Mouse (Mus musculus) hindbrain, embryonic 13.5 days (tissue): ENCODE data around the gene Nbas. TPM values are rescaled to one million over a fixed set of nuclear protein-coding genes. Genes with fewer than 3 reads are reported as not detected.

Experiments
- ATAC-seq: fragments of 200-750 bp; cut with Nextera tagmentation; 2 replicates; pipeline ENCODE4 v1.8.0; 2017; ENCODE audit warnings: moderate TSS enrichment; ENCODE audit not compliant: low FRiP score
- H3K27ac ChIP-seq: fragments of 300-500 bp; sonication (generic); 2 replicates; pipeline ENCODE4 v1.5.1; 2015; ENCODE audit warnings: inconsistent platforms, mild to moderate bottlenecking, moderate library complexity
- H3K27me3 ChIP-seq: fragments of 300-500 bp; sonication (generic); 2 replicates; pipeline ENCODE4 v1.6.1; 2015; ENCODE audit warnings: mild to moderate bottlenecking, inconsistent platforms
- H3K36me3 ChIP-seq: fragments of 300-500 bp; sonication (generic); 2 replicates; pipeline ENCODE4 v1.6.1; 2015; ENCODE audit warnings: mild to moderate bottlenecking, inconsistent platforms
- H3K4me1 ChIP-seq: fragments of 300-500 bp; sonication (generic); replicated peaks from 2 replicates; pipeline ENCODE4 v1.6.1; 2015; ENCODE audit warnings: inconsistent platforms
- H3K4me2 ChIP-seq: fragments of 300-500 bp; sonication (generic); 2 replicates; pipeline ENCODE4 v1.6.1; 2015; ENCODE audit warnings: inconsistent platforms, mild to moderate bottlenecking, moderate library complexity
- H3K4me3 ChIP-seq: fragments of 300-500 bp; sonication (generic); 2 replicates; pipeline ENCODE4 v1.5.1; 2015; ENCODE audit warnings: mild to moderate bottlenecking, inconsistent platforms
- H3K9ac ChIP-seq: fragments of 300-500 bp; sonication (generic); 2 replicates; pipeline ENCODE4 v1.6.1; 2015; ENCODE audit warnings: mild to moderate bottlenecking, inconsistent platforms
- H3K9me3 ChIP-seq: fragments of 300-500 bp; sonication (generic); 2 replicates; pipeline ENCODE4 v1.6.1; 2016; ENCODE audit warnings: inconsistent platforms
- WGBS: fragments of 180-500 bp; shearing (Covaris S2); methylation state at CpG from one replicate; pipeline ENCODE4 v1.1.7; 2015; 5-methylcytosine and 5-hydroxymethylcytosine counted together
- polyA plus RNA-seq: library from polyadenylated mRNA; unstranded; fragments of >200 nt; fragmentation: Nextera tagmentation; extraction: Ambion mirVana; gene quantifications from 2 replicates; pipeline ENCODE4 v1.2.1, GENCODE M21; 2015

The Nbas gene
- polyA plus RNA-seq, 1 experiment from 2014 or later = 15.3 TPM

GRCm38 (mm10) chr12:13607021-13607420, 338.1 kb downstream of the Nbas start:
- H3K9ac ChIP-seq = no peak overlapping the region
- no peak overlapping the region for H3K4me3 ChIP-seq
- H3K27me3 ChIP-seq = no peaks in the 10 kb centered on the region
- no peak overlapping the region for H3K4me2 ChIP-seq
- no peak overlapping the region for H3K27ac ChIP-seq
- no peak for ATAC-seq
- no peaks in the 10 kb centered on the region for H3K36me3 ChIP-seq
- H3K9me3 ChIP-seq = no peaks in the 10 kb centered on the region
- 79% methylated on average over 2 of the region's 2 CpGs for WGBS
- H3K4me1 ChIP-seq = peaks cover 5% of the 10 kb centered on the region; the same call in 1 of the 2 replicates

GRCm38 (mm10) chr12:13609027-13609426, 340.1 kb downstream of the Nbas start:
- no peaks in the 10 kb centered on the region for H3K27me3 ChIP-seq
- H3K4me2 ChIP-seq = no peak overlapping the region
- no peaks in the 10 kb centered on the region for H3K36me3 ChIP-seq
- no peaks in the 10 kb centered on the region for H3K9me3 ChIP-seq
- H3K27ac ChIP-seq = no peak overlapping the region
- no peak overlapping the region for H3K9ac ChIP-seq
- H3K4me1 ChIP-seq = peaks cover 14% of the 10 kb centered on the region; the same call in 1 of the 2 replicates
- WGBS = 76% methylated on average over 11 of the region's 11 CpGs
- ATAC-seq = no peak
- H3K4me3 ChIP-seq = no peak overlapping the region

- Histone ChIP-seq H3K4me1 (peaks cover 14% of the 10 kb centered on the region; the same call in 1 of the 2 replicates), H3K4me2 (no peak overlapping the region), H3K9ac (no peak overlapping the region), H3K27me3 (no peaks in the 10 kb centered on the region), H3K36me3 (no peaks in the 10 kb centered on the region), H3K27ac (no peak overlapping the region), H3K4me3 (no peak overlapping the region), H3K9me3 (no peaks in the 10 kb centered on the region)
- no peak for ATAC-seq
- 9% methylated on average over 2 of the region's 2 CpGs for WGBS
Measured at GRCm38 (mm10) chr12:13613041-13613440, 344.1 kb downstream of the Nbas start.

- Histone ChIP-seq H3K36me3 (no peaks in the 10 kb centered on the region), H3K27ac (no peak overlapping the region), H3K9ac (no peak overlapping the region), H3K4me1 (peaks cover 9% of the 10 kb centered on the region; the same call in 1 of the 2 replicates), H3K27me3 (no peaks in the 10 kb centered on the region), H3K4me3 (no peak overlapping the region), H3K4me2 (no peak overlapping the region), H3K9me3 (no peaks in the 10 kb centered on the region)
- ATAC-seq = no peak
- WGBS = 76% methylated on average over 7 of the region's 7 CpGs
Measured at GRCm38 (mm10) chr12:13615661-13616060, 346.7 kb downstream of the Nbas start.

GRCm38 (mm10) chr12:13622150-13622822, 353.4 kb downstream of the Nbas start:
- 87% methylated on average over 15 of the region's 15 CpGs for WGBS
- ATAC-seq = 0 out of 2 replicates have a peak, but pooled peaks have one; percentile 43

GRCm38 (mm10) chr12:13626803-13627706, 358.1 kb downstream of the Nbas start:
- 35% methylated on average over 12 of the region's 12 CpGs for WGBS
- Histone ChIP-seq H3K27me3 (no peaks in the 10 kb centered on the region), H3K4me1 (peaks cover 6% of the 10 kb centered on the region; the same call in 1 of the 2 replicates), H3K36me3 (no peaks in the 10 kb centered on the region), H3K27ac (no peak overlapping the region), H3K4me3 (no peak overlapping the region), H3K4me2 (no peak overlapping the region), H3K9ac (peak overlapping the region; percentile 35; the same call in 1 of the 2 replicates), H3K9me3 (no peaks in the 10 kb centered on the region)
- peak; percentile 67 for ATAC-seq

More at GRCm38 (mm10) chr12:13622150-13622822, 353.4 kb downstream of the Nbas start:
- H3K36me3 ChIP-seq = no peaks in the 10 kb centered on the region
- H3K4me1 ChIP-seq = peaks cover 3% of the 10 kb centered on the region; the same call in 1 of the 2 replicates
- H3K27me3 ChIP-seq = no peaks in the 10 kb centered on the region
- no peak overlapping the region for H3K4me3 ChIP-seq
- no peak overlapping the region for H3K27ac ChIP-seq
- no peak overlapping the region for H3K4me2 ChIP-seq
- no peaks in the 10 kb centered on the region for H3K9me3 ChIP-seq
- H3K9ac ChIP-seq = no peak overlapping the region

Other genes with a start within 250 kb of the Nbas start
- 130 TPM in 2 replicates for gene Ddx1, start 19.9 kb upstream of the Nbas start, polyA plus RNA-seq